Mouse (Mus musculus) cerebellum, adult (tissue): Measurements from ENCODE around the gene Tsr2.

Experiments
- ATAC-seq: cut with Nextera tagmentation; 2 replicates; pipeline ENCODE4 v1.9.2; 2017; ENCODE audit warnings: mild to moderate bottlenecking, moderate library complexity, mixed read lengths; ENCODE audit not compliant: insufficient number of reproducible peaks, low FRiP score, low TSS enrichment

Gene Tsr2

DNA sequence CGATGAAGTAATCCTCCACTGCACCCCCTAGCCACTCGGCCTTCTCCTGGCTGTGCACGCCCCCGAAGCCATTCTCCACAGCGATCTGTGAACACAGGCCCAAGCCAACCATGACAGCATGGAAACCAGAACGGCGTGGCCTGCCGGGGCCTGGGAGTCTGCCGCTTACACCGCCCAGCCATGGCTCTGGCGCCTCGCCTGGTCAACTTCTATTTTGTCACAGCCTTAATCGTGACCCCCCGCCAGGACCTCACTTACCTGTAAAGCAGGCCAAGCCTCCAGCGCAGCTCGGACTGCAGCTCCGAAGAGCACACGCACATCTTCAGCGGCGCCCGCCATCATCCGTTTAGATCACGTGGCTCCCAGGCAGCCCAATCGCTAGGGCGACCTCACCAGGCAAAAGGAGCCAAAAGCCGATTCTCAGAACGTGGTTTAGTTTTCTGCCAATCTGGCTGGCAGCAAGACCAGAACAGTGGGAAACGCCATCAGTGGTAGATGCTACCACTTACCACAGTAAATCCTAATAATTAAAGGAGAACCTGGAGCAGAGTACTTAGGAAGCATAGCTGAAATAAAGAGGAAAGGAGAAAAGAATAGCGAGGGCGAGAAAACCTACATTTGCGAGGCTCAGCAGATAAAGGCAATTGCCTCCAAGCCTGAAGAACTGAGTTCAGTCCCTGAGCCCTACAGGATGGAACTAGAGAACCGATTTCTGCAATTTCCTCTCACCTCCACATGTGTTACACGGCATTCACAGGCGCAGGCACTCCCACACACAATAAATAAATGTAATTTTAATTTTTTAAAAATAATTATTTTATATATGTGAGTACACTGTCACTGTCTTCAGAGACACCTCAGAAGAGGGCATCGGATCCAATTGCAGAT lies at the start of gene Tsr2:
Tsr2 (minus strand) TSS at position 373 of the 888 bp plus-strand sequence.
- peak; percentile 95 for ATAC-seq

DNA sequence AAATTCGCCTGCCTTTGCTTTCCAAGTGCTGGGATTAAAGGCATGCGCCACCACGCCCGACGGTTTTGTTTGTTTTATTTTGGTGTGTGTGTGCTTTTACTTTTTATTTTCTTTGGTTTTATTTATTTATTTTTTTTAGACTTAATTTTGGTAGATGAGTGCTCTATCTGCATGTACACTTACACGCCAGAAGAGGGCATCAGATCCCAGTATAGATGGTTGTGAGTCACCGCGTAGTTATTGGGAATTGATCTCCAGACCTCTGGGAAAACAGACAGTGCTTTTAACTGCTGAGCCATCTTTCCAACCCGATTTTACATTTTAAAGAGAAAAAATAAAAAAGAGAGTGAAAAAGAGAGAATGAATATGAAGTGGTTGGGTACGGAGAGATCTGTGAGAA lies 36.4 kb upstream of the Tsr2 start:
- ATAC-seq: no peak

DNA sequence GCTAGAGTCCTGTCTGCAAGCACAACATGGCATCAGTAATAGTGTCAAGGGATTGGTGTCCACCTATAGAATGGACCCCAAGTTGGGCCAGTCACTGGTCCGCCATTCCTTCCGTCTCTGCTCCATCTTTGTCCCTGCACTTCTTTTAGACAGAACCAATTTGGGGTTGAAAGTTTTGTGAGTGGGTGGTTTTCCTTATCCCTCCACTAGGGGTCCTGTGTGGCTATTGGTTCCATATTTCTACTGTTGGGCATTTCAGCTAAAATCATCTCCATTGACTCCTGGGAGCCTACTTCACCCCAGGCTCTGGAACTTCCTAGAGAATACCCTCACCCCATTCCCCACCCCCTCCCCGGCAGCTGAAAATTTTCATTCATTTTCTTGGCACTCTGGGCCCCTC lies 34.1 kb upstream of the Tsr2 start:
- ATAC-seq: no peak

DNA sequence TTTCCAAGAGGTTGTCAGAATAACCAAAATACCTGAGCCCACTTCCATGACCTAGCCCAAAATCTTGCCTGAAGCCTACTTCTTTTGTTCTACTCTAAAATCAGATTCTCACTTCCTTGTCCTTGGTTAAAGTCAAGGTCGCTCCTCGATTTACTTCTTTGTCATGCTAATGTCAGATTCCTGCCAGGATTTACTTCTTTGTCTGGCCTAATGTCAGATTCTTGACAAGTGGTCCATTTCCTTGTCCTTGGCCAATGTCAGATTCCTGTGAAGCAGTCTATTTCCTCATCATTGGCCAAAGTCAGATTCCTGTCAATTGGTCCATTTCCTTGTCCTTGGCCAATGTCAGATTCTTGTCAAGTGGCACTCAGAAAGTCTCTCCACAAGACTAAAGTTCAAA lies 27.6 kb upstream of the Tsr2 start:
- no peak for ATAC-seq

DNA sequence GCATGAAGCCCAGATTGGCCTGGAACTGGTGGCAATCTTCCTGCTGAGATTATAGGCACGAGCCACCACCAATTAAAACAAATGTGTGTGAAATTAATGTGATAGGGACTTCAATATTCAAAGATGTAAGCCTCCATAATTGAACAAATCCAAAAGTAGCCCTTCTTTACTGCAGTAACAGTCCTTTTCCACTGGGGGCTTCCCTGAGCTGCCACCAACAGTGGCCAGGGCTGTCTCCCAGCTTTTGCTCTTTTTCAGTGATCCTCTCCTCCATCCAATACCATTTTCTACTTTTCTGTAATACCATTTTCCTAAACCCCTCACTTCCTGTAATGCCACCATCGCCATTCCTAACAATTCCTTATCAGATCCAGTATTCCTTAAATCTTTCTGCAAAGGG lies 21.1 kb upstream of the Tsr2 start:
- ATAC-seq: no peak

DNA sequence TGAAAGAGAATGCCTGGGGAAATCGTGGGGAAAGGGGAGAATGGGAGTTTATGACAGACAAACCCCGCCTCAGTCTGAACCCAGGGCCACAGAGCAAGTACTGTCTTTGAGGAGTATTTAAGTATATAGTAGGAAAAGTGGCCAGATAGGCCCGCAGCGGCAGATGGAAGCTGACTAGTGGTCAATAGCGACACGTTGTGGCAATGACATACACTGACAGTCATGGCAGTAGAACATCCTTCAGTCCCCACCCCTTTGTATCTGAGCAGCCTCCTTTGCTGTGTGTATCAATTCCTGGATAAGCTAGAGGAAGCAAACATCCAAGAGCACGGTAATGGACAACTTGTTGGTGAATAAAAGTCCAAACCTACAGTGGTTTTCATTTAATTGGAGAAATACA lies 20.5 kb upstream of the Tsr2 start:
- peak; percentile 61 for ATAC-seq

DNA sequence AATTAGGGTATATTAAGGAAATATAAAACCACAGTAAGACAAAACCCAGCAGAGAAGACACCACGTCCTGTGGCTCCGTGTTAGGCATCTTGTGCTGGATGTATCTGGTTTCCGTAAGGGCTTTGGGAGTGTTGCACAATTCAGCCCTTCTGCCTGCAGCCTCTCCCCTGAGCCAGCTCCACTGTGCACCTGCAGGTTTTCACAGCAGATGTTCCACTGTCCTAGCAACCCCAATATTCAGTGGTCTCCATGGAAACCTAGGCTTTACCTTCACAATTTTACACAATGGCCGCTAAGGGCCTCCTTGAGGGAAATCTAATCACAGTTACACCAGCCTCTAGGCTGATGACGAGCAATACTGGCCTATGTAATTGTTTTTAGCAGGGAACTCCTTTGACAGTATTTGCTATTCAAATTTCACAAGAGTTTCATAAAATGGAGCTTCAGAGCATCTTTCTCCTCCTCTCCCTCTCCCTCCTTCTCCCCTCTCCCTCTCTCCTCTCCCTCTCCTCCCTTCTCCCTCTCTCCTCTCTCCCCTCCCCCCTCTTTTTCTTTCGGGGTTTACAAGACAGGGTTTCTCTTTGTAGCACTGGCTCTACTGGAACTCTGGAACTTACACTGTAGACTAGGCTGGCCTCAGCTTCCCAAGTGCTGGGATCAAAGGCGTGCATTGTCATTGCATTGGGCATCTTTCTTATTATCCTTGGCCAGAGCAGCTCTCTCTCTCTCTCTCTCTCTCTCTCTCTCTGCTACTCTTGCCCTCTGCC lies 11.1 kb upstream of the Tsr2 start:
- ATAC-seq: no peak

DNA sequence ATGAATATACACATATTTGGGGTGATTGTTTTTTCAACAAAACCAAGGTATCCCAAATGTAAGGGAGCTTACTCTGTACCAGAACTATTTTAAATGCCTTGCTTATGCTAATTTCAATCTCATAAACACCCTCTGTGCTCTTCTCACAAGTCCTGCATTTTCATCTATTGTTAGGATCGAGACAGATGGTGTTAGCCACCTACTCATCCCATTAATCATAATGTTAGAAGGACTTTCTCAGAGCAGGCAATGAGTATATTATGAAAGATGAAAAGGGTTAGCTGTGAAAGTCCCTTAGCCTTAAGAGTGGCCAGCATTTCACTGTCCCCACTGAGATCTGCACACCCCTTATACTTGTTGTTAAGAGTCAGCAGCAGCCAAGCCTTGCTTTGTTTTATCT lies 8.9 kb downstream of the Tsr2 start:
- no peak for ATAC-seq

DNA sequence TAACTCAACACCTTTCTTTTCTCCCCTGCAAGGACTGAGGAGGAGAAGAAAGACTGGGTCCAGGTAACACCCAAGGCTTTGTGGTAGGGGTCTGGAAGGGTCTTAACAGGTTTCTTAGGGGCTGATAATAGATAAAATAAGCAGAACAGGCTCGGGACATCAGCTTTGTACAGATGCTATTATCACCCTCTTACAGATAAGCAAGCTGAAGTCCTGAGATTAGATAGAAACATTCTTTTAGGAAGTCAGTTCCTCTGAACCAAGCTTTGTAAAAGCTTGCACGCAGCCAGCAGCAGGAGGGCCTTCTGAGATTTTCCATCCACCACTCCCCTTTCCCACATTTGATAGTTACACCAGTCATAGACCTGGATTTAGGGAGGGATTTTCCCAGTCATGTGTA lies 10.7 kb downstream of the Tsr2 start:
- no peak for ATAC-seq

DNA sequence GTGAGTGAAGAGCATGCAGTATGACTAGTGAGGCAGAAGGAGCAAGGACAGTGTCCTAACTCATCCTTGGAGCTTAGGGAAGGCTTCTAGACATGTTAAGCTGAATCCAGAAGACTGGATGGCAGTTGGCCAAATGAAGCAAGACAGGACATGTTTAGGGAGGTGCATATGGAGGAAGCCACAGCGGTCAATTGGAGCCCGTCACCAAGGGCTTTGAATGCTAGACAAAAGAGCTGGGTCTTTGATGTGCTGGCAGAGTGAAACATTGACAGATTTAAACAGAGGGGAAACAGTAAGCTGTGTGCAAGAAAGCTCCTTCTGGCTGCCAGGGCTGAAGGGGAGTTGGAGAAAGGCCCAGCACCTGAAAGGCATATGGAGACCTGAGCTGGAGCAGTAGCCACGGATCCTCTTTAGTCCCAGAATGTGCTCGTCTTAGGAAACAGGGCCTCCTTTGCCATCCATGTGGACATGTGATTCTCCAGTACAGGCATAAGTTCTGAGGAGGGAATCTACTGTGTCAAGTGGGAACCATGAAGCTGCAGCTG lies 19.3 kb downstream of the Tsr2 start:
- no peak for ATAC-seq

DNA sequence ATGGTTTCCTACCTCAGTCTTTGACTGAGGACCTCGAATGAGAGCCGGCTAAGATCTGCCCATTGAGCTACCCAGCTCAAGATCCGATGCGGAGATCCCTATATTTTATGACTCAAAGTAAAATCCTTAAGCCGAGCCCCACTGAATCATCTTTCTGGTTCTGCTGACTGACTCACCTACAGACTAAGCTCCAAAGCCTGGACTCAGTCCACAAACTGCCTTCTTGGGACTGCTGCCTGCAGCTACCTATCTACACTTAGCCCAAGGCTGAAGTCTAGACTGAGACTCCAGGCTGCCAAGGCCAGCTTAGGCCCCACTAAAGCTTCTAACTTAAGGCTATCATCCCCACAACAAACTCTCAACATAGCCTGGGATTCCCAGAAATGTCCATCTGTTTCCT lies 20.3 kb downstream of the Tsr2 start:
- no peak for ATAC-seq

DNA sequence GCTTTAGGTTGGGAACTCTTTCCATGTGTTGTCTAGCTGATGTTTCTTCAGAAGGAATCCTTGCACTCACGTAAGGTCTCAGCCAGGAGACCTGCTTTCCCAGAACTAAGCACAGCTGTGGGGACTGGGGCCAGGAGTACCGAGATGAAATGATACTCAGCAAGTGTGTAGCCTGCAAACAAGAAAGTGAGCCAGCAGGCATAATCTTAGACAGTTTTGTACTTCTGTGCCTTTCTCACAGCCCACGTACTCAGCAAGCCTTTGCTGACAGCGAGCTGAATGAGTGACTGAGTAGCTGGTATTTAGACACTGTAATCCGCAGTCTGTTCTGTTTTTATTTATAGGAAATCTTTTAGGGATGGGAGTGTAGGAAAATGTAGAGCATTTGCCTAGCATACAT lies 28.5 kb downstream of the Tsr2 start:
- ATAC-seq: no peak

DNA sequence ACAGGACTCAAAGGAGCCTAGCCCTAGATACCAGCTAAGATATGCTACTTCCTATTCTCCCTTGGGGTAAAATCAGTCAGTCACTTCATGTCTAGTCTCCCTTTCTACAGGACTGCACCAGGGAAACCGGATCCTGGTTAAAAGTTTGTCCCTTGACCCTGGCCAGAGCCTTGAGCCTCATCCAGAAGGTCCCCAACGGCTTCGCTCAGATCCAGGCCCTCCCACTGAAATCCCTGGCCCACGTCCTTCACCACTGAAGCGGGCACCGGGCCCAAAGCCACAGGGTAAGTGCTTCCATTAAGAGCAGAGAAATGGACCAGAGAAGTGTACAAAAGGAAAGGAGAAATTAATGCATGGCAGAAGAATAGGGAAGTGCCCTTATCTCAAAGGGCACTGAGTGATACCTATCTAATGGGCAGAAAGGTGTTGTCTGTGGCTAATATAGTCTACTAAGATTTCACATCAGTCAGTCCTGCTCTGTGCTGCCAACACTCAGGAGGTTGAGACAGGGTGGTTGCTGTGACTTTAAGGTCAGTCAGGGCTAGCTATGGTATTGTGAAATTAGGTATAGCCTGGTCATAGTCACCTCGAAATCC lies 30.2 kb downstream of the Tsr2 start:
- ATAC-seq: no peak

DNA sequence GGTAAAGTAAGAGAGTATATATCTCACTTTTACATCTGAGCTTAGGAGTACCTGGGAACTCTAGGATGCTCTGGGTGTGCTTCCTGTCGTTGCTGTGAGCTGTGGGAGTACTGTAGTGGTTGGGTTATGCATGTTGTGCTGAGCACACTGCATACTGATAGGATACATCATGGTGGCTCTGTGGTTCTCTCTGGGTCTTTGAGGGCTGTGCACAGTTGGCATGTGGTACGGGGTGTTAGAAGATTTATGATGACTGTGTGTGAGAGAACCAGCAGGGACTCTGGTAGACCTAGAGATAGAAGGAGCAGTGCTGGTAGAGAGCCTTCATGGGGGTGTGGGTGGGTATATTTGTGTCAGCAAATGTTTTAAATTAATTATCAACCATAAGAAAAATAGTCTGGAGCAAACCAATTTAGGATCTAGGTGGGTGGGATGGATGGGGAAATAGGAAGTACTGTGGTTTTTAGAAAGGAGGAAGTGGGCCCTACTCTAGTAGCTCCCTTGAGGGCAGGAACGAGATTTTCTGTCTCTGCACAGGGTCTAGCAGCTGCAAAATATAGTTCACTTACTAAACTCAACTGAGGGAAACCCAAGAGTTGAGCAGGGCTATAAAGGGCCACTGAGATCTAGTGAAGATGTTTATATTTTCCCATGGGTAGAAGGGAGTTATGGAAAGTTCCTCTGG lies 34.6 kb downstream of the Tsr2 start:
- ATAC-seq: no peak

DNA sequence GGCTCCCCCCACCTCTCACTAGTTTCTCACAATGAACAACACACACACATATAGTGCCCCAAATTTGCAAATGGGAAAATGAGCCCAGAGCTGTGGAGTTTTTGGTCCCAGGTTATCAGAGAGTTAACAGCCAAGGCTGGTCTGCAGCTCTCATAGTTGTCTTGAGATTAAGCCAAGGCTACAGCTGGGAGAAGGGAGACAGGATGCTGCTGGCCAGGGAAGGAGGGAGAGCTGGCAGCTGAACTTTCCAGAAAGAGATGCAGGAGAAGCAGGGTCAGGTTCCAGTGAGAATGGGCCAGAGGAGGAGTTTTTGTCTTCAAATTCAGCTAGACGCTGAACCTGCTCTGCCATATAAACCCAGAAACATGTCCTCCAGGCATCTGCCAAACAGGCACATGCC lies 37.0 kb downstream of the Tsr2 start:
- no peak for ATAC-seq

DNA sequence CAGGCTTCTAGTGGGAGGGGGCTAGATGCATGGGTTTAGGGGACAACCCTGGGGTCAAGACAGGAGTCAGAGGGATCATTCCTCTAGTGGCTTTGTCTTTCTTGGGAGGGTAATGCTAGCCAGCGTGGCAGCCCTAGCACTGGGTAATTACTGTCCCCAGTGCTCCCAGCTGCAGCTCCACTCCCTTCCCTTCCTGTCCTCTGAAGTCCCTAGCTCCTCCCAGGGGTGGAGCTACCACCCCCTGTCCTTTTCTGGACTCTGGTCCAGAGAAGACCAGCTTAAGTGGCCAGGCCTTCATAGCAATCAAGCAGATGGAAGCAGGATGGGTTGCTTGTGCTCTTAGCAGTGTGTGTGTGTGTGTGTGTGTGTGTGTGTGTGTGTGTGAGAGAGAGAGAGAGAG lies 40.8 kb downstream of the Tsr2 start:
- no peak for ATAC-seq

DNA sequence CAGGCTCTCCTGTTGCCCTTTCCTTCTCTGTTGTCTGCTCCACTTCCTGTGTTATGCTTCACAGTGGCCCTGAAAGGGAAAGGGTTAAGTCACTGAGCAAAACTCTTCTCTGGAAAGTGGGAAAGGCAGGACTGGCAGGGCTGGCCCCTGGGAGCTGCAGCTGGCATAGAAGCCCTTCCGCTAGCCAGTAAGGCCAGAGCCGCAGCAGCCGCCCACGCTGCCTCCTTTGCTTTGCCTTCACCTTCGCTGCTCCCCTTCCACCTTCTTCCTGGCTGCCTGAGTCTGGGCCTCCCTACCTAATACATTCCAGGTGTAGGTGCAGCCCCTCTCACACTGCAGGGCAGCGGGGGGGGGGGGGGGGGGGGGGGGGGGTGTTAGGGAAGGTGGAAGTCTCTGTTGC lies 41.9 kb downstream of the Tsr2 start:
- ATAC-seq: no peak

DNA sequence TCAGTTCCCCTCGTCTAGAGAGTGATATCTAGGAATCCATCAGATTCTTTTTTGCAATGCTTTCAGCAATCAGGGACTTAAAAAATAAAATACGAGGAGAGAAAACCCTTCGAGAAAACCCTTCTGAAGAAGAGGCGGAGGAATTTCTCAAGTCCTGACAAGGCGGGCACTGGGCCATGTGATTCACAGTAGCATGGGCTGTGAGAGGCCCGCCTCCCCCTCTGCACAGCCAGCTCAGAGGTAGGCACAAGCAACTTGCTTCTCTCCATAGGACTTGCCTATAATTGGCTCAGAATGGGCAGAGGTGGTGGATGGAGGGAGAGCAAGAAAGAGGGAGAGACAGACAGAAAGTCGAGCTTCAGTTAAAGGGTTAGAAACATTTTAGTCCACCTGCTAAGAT lies 46.0 kb downstream of the Tsr2 start:
- no peak for ATAC-seq

DNA sequence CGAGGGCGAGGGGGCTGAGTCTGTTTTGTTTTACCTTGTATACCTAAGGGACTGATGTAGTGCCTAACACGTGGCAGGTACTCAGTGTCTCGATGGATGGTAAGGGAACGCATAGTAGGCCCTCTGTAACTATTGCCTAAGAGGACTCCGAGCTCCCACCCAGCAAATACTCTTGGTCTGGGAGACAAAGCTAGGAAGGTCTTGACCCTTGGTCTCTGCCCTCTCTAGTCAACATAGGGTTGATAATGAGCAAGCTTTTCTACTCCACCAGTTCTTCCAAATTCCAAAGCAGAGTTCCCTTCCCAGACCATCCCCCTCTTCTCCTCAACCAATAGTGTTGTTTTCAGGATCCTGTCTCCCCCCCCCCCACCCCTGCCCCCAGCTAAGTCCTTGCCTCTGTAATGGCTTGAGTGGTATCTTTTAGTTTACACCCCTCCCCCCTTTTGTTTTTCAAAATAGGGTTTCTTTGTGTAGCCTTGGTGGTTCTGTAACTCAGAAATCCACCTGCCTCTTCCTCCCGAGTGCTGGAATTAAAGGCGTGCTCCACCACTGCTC lies 46.6 kb downstream of the Tsr2 start:
- ATAC-seq: no peak

DNA sequence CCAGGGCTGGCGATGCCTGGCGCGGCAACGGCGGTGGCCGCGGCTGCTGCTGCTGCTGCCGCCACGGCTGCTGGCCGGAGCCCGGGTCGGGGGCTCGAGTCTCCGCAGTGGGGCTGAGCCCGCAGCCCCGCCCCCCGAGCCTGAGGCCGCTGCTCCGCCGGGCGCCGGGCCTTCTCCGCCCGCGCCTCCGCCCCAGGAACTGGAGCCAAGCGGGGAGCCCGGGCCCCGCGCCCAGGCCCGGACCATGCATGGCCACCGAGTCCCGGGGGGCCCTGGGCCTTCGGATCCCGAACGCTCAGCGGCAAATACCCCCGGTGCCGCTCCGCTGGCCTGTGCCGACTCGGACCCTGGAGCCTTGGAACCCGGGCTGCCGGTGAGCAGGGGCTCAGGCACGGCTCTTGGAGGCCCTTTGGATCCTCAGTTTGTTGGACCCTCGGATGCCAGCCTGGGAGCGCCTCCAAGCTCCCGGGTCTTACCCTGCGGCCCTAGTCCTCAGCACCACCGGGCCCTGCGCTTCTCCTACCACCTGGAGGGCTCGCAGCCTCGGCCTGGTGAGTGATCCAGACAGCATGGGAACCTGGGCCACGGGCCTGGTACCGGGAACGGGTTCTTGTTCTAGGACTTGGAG lies 48.8 kb downstream of the Tsr2 start:
- peak; percentile 7; the same call in 1 of the 2 replicates for ATAC-seq
